Mouse (Mus musculus): ENCODE data around the gene Gcnt2.

Gene Gcnt2

DNA sequence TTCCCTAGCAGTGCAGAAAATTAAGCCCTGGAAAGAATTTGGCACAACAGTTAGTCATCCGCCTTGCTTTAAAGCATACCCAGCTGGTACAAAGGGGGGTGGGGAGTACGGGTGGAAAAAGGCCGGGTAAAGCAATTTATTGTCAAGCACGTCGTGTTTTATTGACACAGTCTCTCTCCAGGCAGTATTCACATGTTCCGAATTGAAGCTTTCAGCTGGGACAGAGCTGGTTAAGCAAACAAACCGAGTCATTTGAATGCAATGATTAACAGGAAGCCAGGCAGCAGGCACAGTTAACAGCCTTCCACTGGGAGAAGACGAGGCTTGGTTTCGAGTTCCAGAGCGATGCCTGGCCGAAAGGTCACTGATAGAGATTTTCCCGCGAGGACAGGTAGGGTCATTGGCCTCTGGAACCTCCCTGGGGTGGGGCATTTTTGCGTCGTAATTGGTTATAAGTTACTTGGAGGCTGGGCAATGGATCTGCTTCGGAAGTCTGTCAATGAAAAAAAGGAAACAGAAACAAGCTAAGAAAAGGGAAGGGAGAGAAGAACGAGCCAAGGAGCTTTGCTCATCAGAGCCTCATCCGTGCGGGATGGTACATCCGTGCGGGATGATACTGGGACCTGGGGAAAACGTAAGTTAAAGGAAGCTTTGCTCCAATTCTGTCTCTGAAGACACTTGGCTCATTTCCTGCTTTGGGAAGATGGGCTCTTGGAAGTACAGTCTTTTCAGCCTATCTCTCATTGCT lies at the start of gene Gcnt2:
TSS of gene Gcnt2 (plus strand) at position 103 of the 748 bp plus-strand sequence.
- DNase-seq = peak; percentile 34

GRCm38 (mm10) chr13:40820617-40821016 lies 38.9 kb upstream of the Gcnt2 start:
- no peak for DNase-seq

GRCm38 (mm10) chr13:40821911-40822310 lies 37.6 kb upstream of the Gcnt2 start:
- DNase-seq = no peak

DNA sequence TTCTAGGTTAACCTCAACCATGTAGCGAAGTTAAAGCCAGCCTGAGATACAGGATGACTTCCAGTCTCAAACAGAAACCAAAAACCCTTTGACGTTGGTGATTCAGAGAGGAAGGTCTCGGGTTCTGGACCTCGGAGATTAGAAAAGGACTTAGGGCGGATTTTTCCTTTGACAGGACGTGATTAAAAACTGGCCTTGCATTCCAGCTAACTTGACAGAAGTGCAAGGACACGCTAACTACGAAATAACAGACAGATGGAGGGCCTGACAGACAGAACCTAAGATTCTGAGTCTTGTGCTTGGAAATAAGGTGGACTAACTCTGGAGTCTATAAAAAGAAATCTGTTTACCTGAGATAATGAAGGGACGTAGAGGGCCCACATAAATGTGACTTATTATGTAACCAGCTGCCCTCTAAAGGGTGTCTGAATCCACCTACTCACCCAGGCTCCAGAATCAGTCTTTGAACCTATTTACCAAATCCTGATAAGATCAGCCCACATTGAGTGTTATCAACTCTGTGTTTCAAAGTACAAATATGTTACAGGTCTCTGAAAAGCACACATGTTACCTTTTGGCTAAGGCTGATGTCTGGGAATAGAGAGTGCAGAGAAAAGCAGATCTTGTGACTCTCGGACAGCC lies 18.3 kb upstream of the Gcnt2 start:
- no peak for DNase-seq

- no peak for DNase-seq
These were observed 17.4 kb upstream of the Gcnt2 start for GRCm38 (mm10) chr13:40842141-40842540.

GRCm38 (mm10) chr13:40843418-40844067 lies 16.0 kb upstream of the Gcnt2 start:
- peak; percentile 71 for DNase-seq

- no peak for DNase-seq
These were observed 15.4 kb upstream of the Gcnt2 start for GRCm38 (mm10) chr13:40844144-40844543.

- no peak for DNase-seq
These were observed 13.6 kb upstream of the Gcnt2 start for GRCm38 (mm10) chr13:40845951-40846350.

GRCm38 (mm10) chr13:40846375-40846774 lies 13.2 kb upstream of the Gcnt2 start:
- no peak for DNase-seq

- DNase-seq = no peak
These were observed 11.7 kb upstream of the Gcnt2 start for GRCm38 (mm10) chr13:40847898-40848297.

DNA sequence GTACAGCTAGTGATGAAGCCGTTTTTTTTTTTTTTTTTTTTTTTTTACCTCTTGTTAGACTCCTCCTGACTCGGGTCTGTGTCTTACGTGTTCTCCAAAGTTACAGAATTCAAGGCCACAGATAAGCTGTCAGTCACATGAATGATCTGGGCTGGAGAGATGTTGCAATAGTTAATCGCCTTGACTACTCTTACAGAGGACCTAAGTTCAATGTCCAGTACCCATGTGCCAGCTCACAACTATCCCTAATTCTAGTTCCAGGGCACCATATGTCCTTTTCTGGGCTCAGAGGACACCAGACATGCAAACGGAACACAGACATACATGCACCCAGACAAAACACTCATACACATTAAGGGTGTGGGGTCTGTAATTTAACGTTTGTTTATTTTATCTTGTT lies 8.9 kb upstream of the Gcnt2 start:
- DNase-seq = no peak

- DNase-seq = no peak
These were observed 8.3 kb upstream of the Gcnt2 start for GRCm38 (mm10) chr13:40851281-40851680.

DNA sequence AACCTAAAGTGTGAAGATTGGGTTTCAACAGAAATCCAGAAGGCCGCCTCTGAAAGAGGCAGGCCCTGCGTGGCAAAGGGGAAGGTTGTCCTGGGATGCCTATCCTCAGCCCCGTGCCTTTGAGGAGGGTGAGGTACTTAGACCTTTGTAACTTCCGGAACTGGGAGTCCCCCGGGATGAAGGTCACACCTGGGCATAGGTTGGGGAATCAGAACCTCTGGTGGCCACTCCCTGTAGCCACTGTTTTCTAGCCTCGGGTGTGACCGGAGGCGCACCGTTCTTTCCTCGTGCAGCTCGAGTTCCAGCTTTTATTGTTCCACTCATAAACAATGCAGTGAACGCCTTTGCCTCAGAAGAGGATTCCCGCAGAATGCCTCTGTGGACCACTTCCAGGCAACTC lies 7.6 kb upstream of the Gcnt2 start:
- no peak for DNase-seq

GRCm38 (mm10) chr13:40852791-40853190 lies 6.8 kb upstream of the Gcnt2 start:
- no peak for DNase-seq

GRCm38 (mm10) chr13:40853842-40854241 lies 5.7 kb upstream of the Gcnt2 start:
- DNase-seq = no peak

DNA sequence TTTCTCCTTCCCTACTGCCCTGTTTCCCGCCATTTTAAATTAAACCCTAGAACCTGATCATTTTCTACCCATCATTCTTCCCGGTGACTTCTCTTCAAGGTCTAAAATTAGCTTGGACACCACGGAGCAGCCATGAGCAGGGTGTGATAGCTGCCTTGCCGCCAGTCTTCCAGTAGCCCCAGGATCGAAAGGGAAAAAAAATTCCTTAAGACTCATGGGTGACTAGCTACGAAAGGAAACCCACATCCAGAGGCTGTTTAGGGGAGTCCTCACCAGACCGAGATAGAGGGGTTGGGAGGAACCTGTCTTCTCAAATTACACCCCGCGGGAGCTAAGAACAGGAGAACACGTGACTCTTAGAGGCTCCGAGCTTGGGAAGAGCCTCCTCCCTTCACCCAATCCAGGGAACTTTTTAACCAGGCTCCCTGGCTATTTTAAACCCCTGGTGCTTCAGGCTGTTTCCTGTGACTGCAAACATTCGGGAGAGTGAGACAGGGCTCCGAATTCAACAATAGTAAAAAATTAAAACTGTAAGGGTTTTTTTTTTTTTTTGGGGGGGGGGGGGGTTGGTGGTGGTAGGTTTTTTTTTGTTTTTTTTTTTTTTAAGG lies 5.0 kb upstream of the Gcnt2 start:
- DNase-seq = peak; percentile 29

- DNase-seq = no peak
These were observed 4.3 kb upstream of the Gcnt2 start for GRCm38 (mm10) chr13:40855266-40855665.

GRCm38 (mm10) chr13:40856786-40857185 lies 2.8 kb upstream of the Gcnt2 start:
- DNase-seq = no peak

GRCm38 (mm10) chr13:40857281-40857818 lies 2.2 kb upstream of the Gcnt2 start:
- DNase-seq = no peak

DNA sequence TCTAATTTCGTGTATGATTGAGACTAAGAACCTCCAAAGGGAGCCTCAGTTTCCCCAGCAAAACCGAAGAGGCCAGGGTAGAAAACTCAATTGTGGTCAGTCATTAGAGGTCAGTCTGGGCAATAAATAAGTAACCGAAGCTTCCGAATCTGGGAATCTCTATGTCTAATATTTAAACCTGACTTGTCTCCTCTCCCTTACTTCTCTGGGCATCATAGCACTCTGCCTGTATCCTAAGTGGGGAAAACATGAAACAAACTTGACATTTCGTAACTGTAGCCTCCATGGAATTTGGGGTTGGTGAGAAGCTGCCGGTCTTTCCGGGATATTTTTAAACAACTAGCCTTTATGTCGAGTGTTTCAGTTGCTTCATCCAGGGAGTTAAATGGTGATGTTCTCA lies 329 bp upstream of the Gcnt2 start:
- no peak for DNase-seq

GRCm38 (mm10) chr13:40863006-40863405 lies 3.5 kb downstream of the Gcnt2 start:
- DNase-seq = no peak

DNA sequence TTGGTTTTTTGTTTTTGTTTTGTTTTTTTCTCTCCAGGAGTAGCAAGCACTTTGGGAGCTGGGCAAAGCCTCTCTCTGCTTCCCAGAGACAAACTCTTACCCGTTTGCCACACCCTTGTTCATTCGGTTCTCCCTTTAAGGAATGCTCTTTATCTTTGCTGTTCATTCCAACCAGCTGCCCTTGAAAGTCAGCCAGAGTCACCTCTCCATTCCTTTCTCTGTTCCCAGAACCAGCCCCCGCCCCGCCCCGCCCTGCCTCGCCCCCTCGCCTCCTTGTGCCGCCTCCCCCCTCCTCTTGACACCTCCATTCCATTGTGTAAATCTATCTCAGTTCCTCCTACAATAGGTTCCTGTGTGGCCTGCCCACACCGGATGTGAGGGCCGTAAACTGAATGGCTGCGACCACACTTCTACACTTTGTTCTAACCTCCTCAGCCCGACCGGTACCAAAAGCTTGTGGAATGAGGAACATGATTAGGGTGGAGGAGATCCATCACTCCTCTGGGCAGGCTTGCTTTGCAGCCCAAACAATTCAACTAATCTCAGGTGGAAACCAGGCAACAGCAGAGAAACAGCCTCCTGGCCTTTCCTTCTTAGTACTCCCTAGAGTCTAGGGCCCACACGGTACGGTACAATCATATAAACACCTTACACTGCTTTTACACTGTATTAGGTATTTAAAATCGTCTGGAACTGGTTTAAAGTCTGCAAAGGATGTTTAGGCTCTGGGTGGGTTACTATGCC lies 9.5 kb downstream of the Gcnt2 start:
- DNase-seq = no peak

- DNase-seq = no peak
These were observed 14.5 kb downstream of the Gcnt2 start for GRCm38 (mm10) chr13:40874021-40874420.
